Mouse (Mus musculus): ENCODE data around the gene Nlrp9c. TPM values are rescaled to one million over a fixed set of nuclear protein-coding genes. Genes with fewer than 3 reads are reported as not detected.

Gene Nlrp9c
- total RNA-seq, 2 experiments from 2014 or later: not detected

Other genes with a start within 250 kb of the Nlrp9c start
- not detected for gene Cyp2b9, start 230.3 kb downstream of the Nlrp9c start, total RNA-seq (2021)
- gene Vmn1r184, start 143.4 kb downstream of the Nlrp9c start, total RNA-seq (2021): not detected
- gene Cyp2a4, start 96.5 kb downstream of the Nlrp9c start, total RNA-seq (2021): not detected
- not detected for gene Nlrp4a, start 31.4 kb upstream of the Nlrp9c start, total RNA-seq (2021)
- gene Nlrp9a, start 131.3 kb upstream of the Nlrp9c start, total RNA-seq (2021): not detected
- not detected for gene Vmn1r185, start 214.8 kb upstream of the Nlrp9c start, total RNA-seq (2021)